Mouse (Mus musculus) R1 (cell line): ENCODE results near the gene Pdgfra.

Experiments used
- DNase-seq: peaks from one replicate; pipeline ENCODE4 v3.0.0-alpha.2; 2018; ENCODE audit warnings: low read depth, low spot score

Gene Pdgfra

GRCm38 (mm10) chr5:75155741-75156553 is 3.9 kb downstream of the Pdgfra start:
- peak; percentile 93 for DNase-seq

- DNase-seq: peak; percentile 42
Observed at GRCm38 (mm10) chr5:75156554-75157036, 4.5 kb downstream of the Pdgfra start.

- peak; percentile 76 for DNase-seq
Observed at GRCm38 (mm10) chr5:75157038-75157437, 4.9 kb downstream of the Pdgfra start.

- DNase-seq: no peak
Observed at GRCm38 (mm10) chr5:75160530-75161170, 8.6 kb downstream of the Pdgfra start.

- DNase-seq: no peak
Observed at GRCm38 (mm10) chr5:75161586-75161985, 9.5 kb downstream of the Pdgfra start.

- no peak for DNase-seq
Observed at GRCm38 (mm10) chr5:75163289-75163951, 11.3 kb downstream of the Pdgfra start.

- DNase-seq: peak; percentile 65
Observed at GRCm38 (mm10) chr5:75164688-75165087, 12.6 kb downstream of the Pdgfra start.

- no peak for DNase-seq
Observed at GRCm38 (mm10) chr5:75169837-75170236, 17.7 kb downstream of the Pdgfra start.

- no peak for DNase-seq
Observed at GRCm38 (mm10) chr5:75171859-75172258, 19.8 kb downstream of the Pdgfra start.

- no peak for DNase-seq
Observed at GRCm38 (mm10) chr5:75179249-75179648, 27.2 kb downstream of the Pdgfra start.

- no peak for DNase-seq
Observed at GRCm38 (mm10) chr5:75179726-75180290, 27.7 kb downstream of the Pdgfra start.

- DNase-seq: no peak
Observed at GRCm38 (mm10) chr5:75183653-75184052, 31.6 kb downstream of the Pdgfra start.

GRCm38 (mm10) chr5:75184112-75184511 is 32.0 kb downstream of the Pdgfra start:
- no peak for DNase-seq

GRCm38 (mm10) chr5:75184693-75185235 is 32.7 kb downstream of the Pdgfra start:
- DNase-seq: no peak

GRCm38 (mm10) chr5:75185584-75185983 is 33.5 kb downstream of the Pdgfra start:
- DNase-seq: peak; percentile 16

GRCm38 (mm10) chr5:75189319-75189987 is 37.4 kb downstream of the Pdgfra start:
- no peak for DNase-seq

- no peak for DNase-seq
Observed at GRCm38 (mm10) chr5:75193107-75193506, 41.0 kb downstream of the Pdgfra start.

GRCm38 (mm10) chr5:75198413-75198812 is 46.3 kb downstream of the Pdgfra start:
- no peak for DNase-seq

GRCm38 (mm10) chr5:75199698-75200365 is 47.7 kb downstream of the Pdgfra start:
- no peak for DNase-seq

- no peak for DNase-seq
Observed at GRCm38 (mm10) chr5:75200366-75200724, 48.3 kb downstream of the Pdgfra start.

- DNase-seq: no peak
Observed at GRCm38 (mm10) chr5:75207905-75208304, 55.8 kb downstream of the Pdgfra start.
